Mouse (Mus musculus): ENCODE results near the gene Ptpru.

The Ptpru gene

GRCm38 (mm10) chr4:131837872-131838524 lies at the start of gene Ptpru:
Gene Ptpru (minus strand): TSS chr4:131838288.
- in situ Hi-C loops (cut with MboI, MseI): loop anchor here (10.0 kb wide), 2 partner anchors 873 to 1313 kb away; no protein-coding TSS in a partner anchor

GRCm38 (mm10) chr4:131885376-131885775 lies 47.3 kb upstream of the Ptpru start:
- in situ Hi-C loops (cut with MboI, MseI): loop anchor here (5.0 kb wide), 1 partner anchor 67 kb away; no protein-coding TSS in a partner anchor

GRCm38 (mm10) chr4:131883571-131883970 lies 45.5 kb upstream of the Ptpru start:
- in situ Hi-C loops (cut with MboI, MseI): no loop called here

GRCm38 (mm10) chr4:131881306-131881705 lies 43.2 kb upstream of the Ptpru start:
- in situ Hi-C loops (cut with MboI, MseI): no loop called here

GRCm38 (mm10) chr4:131879692-131880091 lies 41.6 kb upstream of the Ptpru start:
- in situ Hi-C loops (cut with MboI, MseI): no loop called here

GRCm38 (mm10) chr4:131876836-131877235 lies 38.7 kb upstream of the Ptpru start:
- in situ Hi-C loops (cut with MboI, MseI): no loop called here

- in situ Hi-C loops (cut with MboI, MseI): no loop called here
Observed at GRCm38 (mm10) chr4:131875242-131875641, 37.2 kb upstream of the Ptpru start.

- in situ Hi-C loops (cut with MboI, MseI): no loop called here
Observed at GRCm38 (mm10) chr4:131874567-131874966, 36.5 kb upstream of the Ptpru start.

- in situ Hi-C loops (cut with MboI, MseI): no loop called here
Observed at GRCm38 (mm10) chr4:131874169-131874536, 36.1 kb upstream of the Ptpru start.

- in situ Hi-C loops (cut with MboI, MseI): no loop called here
Observed at GRCm38 (mm10) chr4:131873293-131874168, 35.4 kb upstream of the Ptpru start, which contains the start of gene Srsf4. Gene Srsf4 (plus strand): TSS chr4:131873617.

- in situ Hi-C loops (cut with MboI, MseI): no loop called here
Observed at GRCm38 (mm10) chr4:131872672-131873292, 34.7 kb upstream of the Ptpru start.

GRCm38 (mm10) chr4:131861341-131861739 lies 23.3 kb upstream of the Ptpru start:
- in situ Hi-C loops (cut with MboI, MseI): no loop called here

- in situ Hi-C loops (cut with MboI, MseI): no loop called here
Observed at GRCm38 (mm10) chr4:131860492-131861340, 22.6 kb upstream of the Ptpru start.

GRCm38 (mm10) chr4:131854950-131855349 lies 16.9 kb upstream of the Ptpru start:
- in situ Hi-C loops (cut with MboI, MseI): no loop called here

- in situ Hi-C loops (cut with MboI, MseI): no loop called here
Observed at GRCm38 (mm10) chr4:131849986-131850638, 12.0 kb upstream of the Ptpru start.

GRCm38 (mm10) chr4:131848082-131848481 lies 10.0 kb upstream of the Ptpru start:
- in situ Hi-C loops (cut with MboI, MseI): no loop called here

- in situ Hi-C loops (cut with MboI, MseI): no loop called here
Observed at GRCm38 (mm10) chr4:131845991-131846778, 8.1 kb upstream of the Ptpru start.

GRCm38 (mm10) chr4:131843290-131843743 lies 5.2 kb upstream of the Ptpru start, which contains the start of gene Mecr:
Gene Mecr (plus strand): TSS chr4:131843470.
- in situ Hi-C loops (cut with MboI, MseI): no loop called here

- in situ Hi-C loops (cut with MboI, MseI): loop anchor here (10.0 kb wide), 2 partner anchors 872 to 1312 kb away; no protein-coding TSS in a partner anchor
Observed at GRCm38 (mm10) chr4:131836891-131837491, 1.1 kb downstream of the Ptpru start.
